Mouse (Mus musculus): ENCODE data around the gene Myo19. TPM values are rescaled to one million over a fixed set of nuclear protein-coding genes. Genes with fewer than 3 reads are reported as not detected.
"Not testable (repeated sequence)": the region's sequence is repeated elsewhere in the genome, so short reads cannot be mapped to it uniquely, and the experiment has no call there.

Myo19 gene
- polyA plus RNA-seq, 1 experiment from 2014 or later, result 6.3 TPM

DNA sequence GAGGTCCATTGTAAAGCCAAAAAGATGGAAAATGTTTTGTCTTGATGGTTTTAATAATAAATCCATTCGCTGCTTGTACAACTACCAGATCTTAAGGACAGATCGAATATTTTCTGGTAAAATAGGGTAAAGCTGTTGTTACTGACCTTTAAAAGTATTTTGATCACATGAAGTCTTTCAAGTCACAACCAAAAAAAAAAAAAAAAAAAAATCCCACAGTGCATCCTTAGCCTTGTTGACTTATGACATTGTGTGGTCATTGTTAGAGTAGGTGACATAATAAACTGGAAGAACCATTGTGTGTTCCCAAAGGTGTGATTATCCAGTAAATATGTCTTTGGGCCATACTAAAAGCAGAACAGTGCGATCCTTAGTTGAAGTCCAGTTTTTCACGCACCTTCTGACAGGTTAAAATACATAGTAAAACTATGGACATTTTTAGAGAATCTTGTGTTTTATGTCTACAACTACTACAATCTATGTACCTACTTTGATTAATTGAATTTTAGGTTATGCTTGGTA is 8.3 kb upstream of the Myo19 start:
- peaks cover 26% of the 10 kb centered on the region for H3K4me1 ChIP-seq (replicated peaks)
- 90% methylated on average over 4 of the region's 4 CpGs for WGBS

DNA sequence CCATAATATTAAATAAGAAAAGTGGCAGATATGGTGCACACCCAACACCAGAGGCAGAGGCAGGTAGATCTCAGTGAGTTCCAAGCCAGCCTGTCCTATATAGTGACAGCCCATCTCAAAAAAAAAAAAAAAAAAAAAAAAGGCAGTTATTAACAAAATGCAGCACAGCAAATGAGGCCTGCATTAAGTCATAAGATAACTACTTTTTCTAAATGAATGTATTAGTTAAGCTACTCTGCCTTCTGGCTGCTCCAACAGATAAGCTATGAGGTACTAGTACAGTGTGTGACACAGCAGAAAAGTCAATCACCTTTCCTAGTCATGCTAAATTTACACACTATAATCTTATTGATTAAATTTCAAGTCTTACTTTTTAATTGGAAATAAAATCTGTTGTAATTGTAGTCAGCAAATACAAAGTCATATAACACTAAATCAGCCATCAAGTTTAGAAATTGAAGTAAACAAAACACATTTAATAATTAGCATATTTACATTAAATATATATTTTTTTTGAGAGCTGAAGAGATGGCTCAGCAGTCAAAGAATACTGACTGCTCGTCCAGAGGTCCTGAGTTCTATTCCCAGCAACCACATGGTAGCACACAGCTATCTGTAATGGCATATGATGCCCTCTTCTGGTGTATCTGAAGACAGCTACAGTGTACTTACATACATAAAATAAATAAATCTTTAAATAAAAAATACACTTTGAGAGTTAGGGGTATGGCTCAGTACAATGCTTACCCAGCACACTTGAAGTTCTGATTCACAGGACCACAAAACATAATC is 6.7 kb upstream of the Myo19 start:
- 74% methylated on average over 1 of the region's 1 CpGs for WGBS
- Histone ChIP-seq H3K9ac (replicated peaks) (no peak overlapping the region), H3K27me3 (no peaks in the 10 kb centered on the region), H3K36me3 (no peaks in the 10 kb centered on the region), H3K4me3 (replicated peaks) (no peak overlapping the region), H3K4me2 (replicated peaks) (no peak overlapping the region), H3K4me1 (replicated peaks) (peaks cover 15% of the 10 kb centered on the region), H3K9me3 (no peaks in the 10 kb centered on the region), H3K27ac (no peak overlapping the region)
- ATAC-seq, result no peak

More for the DNA sequence above, 8.3 kb upstream of the Myo19 start:
- peak overlapping the region; percentile 67 for H3K4me2 ChIP-seq (replicated peaks)
- H3K36me3 ChIP-seq, result no peaks in the 10 kb centered on the region
- peak overlapping the region; percentile 99 for H3K27ac ChIP-seq
- no peak for ATAC-seq
- no peaks in the 10 kb centered on the region for H3K9me3 ChIP-seq
- H3K9ac ChIP-seq (replicated peaks), result peak overlapping the region; percentile 91
- no peaks in the 10 kb centered on the region for H3K27me3 ChIP-seq
- H3K4me3 ChIP-seq (replicated peaks), result peak overlapping the region; percentile 69

GRCm38 (mm10) chr11:84876020-84876419 is 3.9 kb upstream of the Myo19 start:
- not testable (repeated sequence) for H3K27ac ChIP-seq; H3K9me3 ChIP-seq; ATAC-seq; H3K27me3 ChIP-seq; H3K36me3 ChIP-seq; H3K4me3 ChIP-seq (replicated peaks); H3K4me2 ChIP-seq (replicated peaks); H3K9ac ChIP-seq (replicated peaks)
- H3K4me1 ChIP-seq (replicated peaks), result peaks cover 20% of the 10 kb centered on the region
- WGBS, result 63% methylated on average over 1 of the region's 1 CpGs

DNA sequence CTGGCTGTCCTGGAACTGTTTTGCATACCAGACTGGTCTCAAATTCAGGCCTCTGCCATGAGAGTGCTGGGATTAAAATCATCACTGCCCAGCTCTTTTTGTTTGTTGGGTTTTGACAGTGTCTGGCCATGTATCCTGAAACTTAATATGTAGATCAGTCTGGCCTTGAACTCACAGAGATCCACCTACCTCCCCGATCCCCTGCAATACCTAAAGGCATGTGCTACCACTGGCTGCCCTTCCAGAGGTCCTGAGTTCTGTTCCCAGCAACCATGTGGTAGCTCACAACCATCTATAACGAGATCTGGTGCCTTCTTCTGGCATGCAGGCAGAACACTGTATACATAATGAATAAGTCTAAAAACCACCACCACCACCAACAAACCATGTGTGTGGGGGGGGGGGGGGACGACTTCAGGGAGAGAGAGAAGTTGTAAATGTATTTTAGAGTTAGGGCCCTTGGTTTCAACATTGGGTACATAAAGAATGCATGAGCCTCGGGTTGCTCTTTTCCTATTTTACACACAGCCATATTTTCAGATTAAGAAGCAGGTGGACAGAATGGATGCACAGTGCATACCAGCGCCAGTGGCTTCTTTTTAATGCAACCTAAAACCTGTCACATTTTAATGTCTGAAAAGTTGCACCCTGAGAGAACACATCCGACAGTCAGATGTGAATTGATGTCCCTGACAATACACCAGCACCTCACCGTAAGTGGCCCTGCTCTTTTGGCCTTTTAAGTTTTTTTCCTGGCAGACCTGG is 759 bp upstream of the Myo19 start:
- Histone ChIP-seq H3K9me3 (no peaks in the 10 kb centered on the region), H3K27ac (peak overlapping the region; percentile 87; the same call in 1 of the 2 replicates), H3K4me3 (replicated peaks) (peak overlapping the region; percentile 90), H3K4me1 (replicated peaks) (peaks cover 22% of the 10 kb centered on the region), H3K4me2 (replicated peaks) (peak overlapping the region; percentile 87), H3K9ac (replicated peaks) (peak overlapping the region; percentile 82), H3K36me3 (peaks cover 11% of the 10 kb centered on the region), H3K27me3 (no peaks in the 10 kb centered on the region)
- ATAC-seq, result no peak
- WGBS, result 27% methylated on average over 7 of the region's 7 CpGs

GRCm38 (mm10) chr11:84880465-84880961 is 565 bp downstream of the Myo19 start:
- Histone ChIP-seq H3K4me2 (replicated peaks) (peak overlapping the region; percentile 87), H3K4me3 (replicated peaks) (peak overlapping the region; percentile 90), H3K27me3 (no peaks in the 10 kb centered on the region), H3K27ac (peak overlapping the region; percentile 87), H3K4me1 (replicated peaks) (peaks cover 22% of the 10 kb centered on the region), H3K9me3 (no peaks in the 10 kb centered on the region), H3K36me3 (peaks cover 23% of the 10 kb centered on the region), H3K9ac (replicated peaks) (peak overlapping the region; percentile 82)
- peak; percentile 56; the same call in 1 of the 2 replicates for ATAC-seq
- under 1% methylated on average over 24 of the region's 24 CpGs for WGBS

DNA sequence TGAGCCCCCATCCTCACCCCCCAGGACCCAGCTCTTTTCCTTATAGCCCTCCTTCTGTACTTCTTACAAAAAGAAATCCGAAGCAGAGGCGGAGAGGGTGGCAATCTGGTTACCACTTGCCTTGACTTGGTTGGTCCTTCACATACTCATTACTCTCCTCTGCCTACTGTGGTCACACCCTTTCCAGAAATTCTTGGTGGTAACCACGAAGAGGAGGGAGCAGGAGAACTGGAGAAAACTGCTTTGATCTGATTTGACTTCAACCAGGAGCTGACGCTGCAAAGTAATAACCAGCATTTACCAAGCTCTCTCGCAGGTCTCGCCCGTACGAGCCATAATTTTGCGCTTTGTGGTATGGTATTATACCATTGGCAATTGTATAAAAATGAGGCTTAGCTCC is 1.0 kb downstream of the Myo19 start:
- Histone ChIP-seq H3K36me3 (peaks cover 26% of the 10 kb centered on the region), H3K27me3 (no peaks in the 10 kb centered on the region), H3K9me3 (no peaks in the 10 kb centered on the region), H3K27ac (peak overlapping the region; percentile 87), H3K4me1 (replicated peaks) (peaks cover 22% of the 10 kb centered on the region), H3K4me2 (replicated peaks) (peak overlapping the region; percentile 87), H3K4me3 (replicated peaks) (peak overlapping the region; percentile 90), H3K9ac (replicated peaks) (peak overlapping the region; percentile 82)
- WGBS, result 64% methylated on average over 9 of the region's 9 CpGs
- no peak; the same call in 1 of the 2 replicates for ATAC-seq

DNA sequence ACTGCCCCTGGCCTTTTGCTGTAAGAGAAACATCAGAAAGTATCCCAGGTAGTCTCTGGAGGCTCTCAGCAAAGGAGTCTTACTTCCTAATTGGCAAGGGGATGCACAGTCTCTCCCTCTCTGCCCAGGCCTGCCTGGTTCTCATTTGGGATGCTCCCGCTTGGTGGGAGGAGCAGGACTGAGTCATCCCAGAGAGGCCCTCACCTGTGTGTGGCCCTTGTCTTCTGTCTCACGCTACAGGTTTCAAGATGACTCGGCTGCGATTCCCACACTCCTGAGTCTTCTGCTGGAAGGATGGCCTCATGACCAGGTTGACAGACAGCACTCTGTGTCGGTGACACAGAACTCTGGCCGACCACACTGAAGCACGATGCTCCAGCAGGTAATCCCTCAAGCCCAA is 2.4 kb downstream of the Myo19 start:
- Histone ChIP-seq H3K36me3 (peaks cover 39% of the 10 kb centered on the region), H3K4me2 (replicated peaks) (no peak overlapping the region), H3K9me3 (no peaks in the 10 kb centered on the region), H3K9ac (replicated peaks) (no peak overlapping the region), H3K4me1 (replicated peaks) (peaks cover 22% of the 10 kb centered on the region), H3K4me3 (replicated peaks) (no peak overlapping the region), H3K27me3 (no peaks in the 10 kb centered on the region), H3K27ac (no peak overlapping the region)
- ATAC-seq, result no peak
- 95% methylated on average over 7 of the region's 7 CpGs for WGBS

DNA sequence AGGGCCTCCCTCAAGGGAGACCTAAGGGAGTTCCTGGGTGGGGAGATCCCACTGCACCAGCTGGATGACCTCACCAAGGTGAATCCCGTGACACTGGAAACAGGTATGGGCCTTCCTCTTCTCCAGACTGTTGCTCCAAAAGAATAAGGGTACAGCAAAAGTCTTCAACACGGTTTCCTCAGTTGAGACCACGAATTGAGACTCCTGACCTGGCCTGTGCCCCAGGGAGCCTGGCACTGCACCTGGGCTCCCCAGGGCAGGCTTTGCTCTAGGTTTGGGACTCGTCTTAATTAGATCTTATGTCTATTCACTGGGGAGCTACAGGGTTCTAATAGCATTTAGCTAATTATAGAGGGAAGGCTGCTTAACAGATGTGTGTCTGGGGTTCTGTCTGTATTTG is 5.3 kb downstream of the Myo19 start:
- Histone ChIP-seq H3K4me2 (replicated peaks) (no peak overlapping the region), H3K36me3 (peaks cover 59% of the 10 kb centered on the region), H3K4me3 (replicated peaks) (no peak overlapping the region), H3K27me3 (no peaks in the 10 kb centered on the region), H3K9ac (replicated peaks) (no peak overlapping the region), H3K9me3 (no peaks in the 10 kb centered on the region), H3K4me1 (replicated peaks) (peaks cover 13% of the 10 kb centered on the region), H3K27ac (no peak overlapping the region)
- ATAC-seq, result no peak
- whole genome bisulfite sequencing, result 88% methylated on average over 4 of the region's 4 CpGs

DNA sequence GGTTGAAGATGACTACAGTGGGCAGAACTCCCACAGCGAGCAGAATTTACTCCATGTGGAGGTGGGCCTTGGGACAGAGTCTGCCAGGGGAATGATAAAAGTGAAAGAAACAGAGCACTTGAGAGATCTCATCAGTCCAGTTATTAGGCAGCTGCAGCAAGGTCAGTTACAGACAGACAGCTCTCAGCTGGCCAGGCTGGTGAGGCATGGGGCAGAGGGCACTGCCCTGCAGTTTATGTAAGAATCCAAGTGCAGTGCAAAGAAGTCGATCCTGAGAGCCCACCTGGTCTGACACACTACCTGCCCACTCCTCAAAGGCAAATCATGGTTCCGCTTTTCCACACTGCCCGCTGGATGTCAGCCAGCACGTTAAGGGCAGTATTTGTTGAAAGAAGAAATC is 6.3 kb downstream of the Myo19 start:
- no peak overlapping the region for H3K9ac ChIP-seq (replicated peaks)
- 94% methylated on average over 5 of the region's 5 CpGs for WGBS

DNA sequence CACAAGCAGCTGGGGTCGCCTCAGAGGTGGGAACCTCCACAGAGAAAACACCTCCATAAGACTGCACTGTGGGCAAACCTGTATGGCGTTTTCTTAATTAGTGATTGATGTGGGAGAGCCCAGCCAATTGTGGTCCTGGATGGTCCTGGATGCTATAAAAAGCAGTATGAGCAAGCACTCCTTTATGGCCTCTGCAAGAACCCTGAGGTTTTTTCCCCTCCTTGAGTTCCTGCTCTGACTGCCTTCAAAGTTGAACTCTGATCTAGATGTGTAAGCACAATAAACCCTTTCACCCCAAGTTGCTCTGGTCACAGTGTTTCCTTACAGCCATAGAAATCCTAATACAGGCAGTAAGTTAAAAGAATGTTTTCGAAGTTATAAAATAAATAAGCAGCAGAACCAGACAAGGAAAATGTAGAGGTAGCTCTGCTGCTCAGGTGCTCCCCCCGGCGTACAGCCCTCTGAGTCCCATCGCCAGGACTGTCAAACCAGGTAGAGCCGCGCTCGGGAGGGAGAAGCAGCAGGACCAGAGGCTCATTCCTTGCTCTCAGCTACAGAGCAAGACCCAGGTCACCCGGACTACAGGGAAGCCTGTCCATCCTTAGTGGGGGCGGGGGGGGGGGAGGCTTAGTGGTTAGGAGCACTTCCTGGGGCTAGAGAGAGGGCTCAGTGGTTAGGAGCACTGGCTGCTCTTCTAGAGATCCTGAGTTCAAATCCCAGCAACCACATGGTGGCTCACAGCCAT is 7.0 kb downstream of the Myo19 start:
- no peaks in the 10 kb centered on the region for H3K4me1 ChIP-seq (replicated peaks)
- H3K4me2 ChIP-seq (replicated peaks), result no peak overlapping the region
- H3K9ac ChIP-seq (replicated peaks), result no peak overlapping the region
- H3K27ac ChIP-seq, result no peak overlapping the region
- ATAC-seq, result no peak
- H3K4me3 ChIP-seq (replicated peaks), result no peak overlapping the region
- no peaks in the 10 kb centered on the region for H3K9me3 ChIP-seq
- H3K27me3 ChIP-seq, result no peaks in the 10 kb centered on the region
- 95% methylated on average over 11 of the region's 11 CpGs for WGBS
- H3K36me3 ChIP-seq, result peaks cover 68% of the 10 kb centered on the region

More for the DNA sequence above, 6.3 kb downstream of the Myo19 start:
- no peak overlapping the region for H3K27ac ChIP-seq
- H3K27me3 ChIP-seq, result no peaks in the 10 kb centered on the region
- peaks cover 5% of the 10 kb centered on the region for H3K4me1 ChIP-seq (replicated peaks)
- H3K36me3 ChIP-seq, result peaks cover 62% of the 10 kb centered on the region
- no peaks in the 10 kb centered on the region for H3K9me3 ChIP-seq
- no peak overlapping the region for H3K4me3 ChIP-seq (replicated peaks)
- no peak overlapping the region for H3K4me2 ChIP-seq (replicated peaks)
- ATAC-seq, result no peak

- H3K9me3 ChIP-seq, result no peaks in the 10 kb centered on the region
- H3K4me2 ChIP-seq (replicated peaks), result no peak overlapping the region
- H3K27me3 ChIP-seq, result no peaks in the 10 kb centered on the region
- H3K4me1 ChIP-seq (replicated peaks), result no peaks in the 10 kb centered on the region
- WGBS, result 97% methylated on average over 8 of the region's 8 CpGs
- ATAC-seq, result no peak
- H3K36me3 ChIP-seq, result peaks cover 77% of the 10 kb centered on the region
- H3K9ac ChIP-seq (replicated peaks), result no peak overlapping the region
- H3K4me3 ChIP-seq (replicated peaks), result no peak overlapping the region
- no peak overlapping the region for H3K27ac ChIP-seq
Observed at GRCm38 (mm10) chr11:84888025-84888424, 8.1 kb downstream of the Myo19 start.
